8 mouse cellular contexts compared by ENCODE assay signal in genomic region chr14:76765094-76765504, GRCm38 (mm10).
A peak's percentile ranks its signal among the peaks of the same experiment; 100 is the strongest.
DNase-seq lines count a peak whose midpoint lies in the region; ATAC-seq and TF ChIP-seq lines count a peak whose summit lies in the region.

No protein-coding gene starts in this region.

- ATAC-seq in forebrain, embryonic 14.5 days: peak; percentile 27; the same call in 1 of the 2 replicates

- H3K27me3 ChIP-seq in ES-Bruce4 (ENCODE audit: control insufficient read depth, insufficient read depth, low read length, poor library complexity, severe bottlenecking): no peaks in the 10 kb centered on the region; the same call in 1 of the 2 replicates
- H3K27me3 ChIP-seq in forebrain, embryonic 14.5 days (replicated peaks; ENCODE audit: control insufficient read depth, insufficient read depth, low read length): no peaks in the 10 kb centered on the region
- H3K27me3 ChIP-seq in small intestine, adult 2 months (ENCODE audit: control insufficient read depth, insufficient read depth, low read length): no peaks in the 10 kb centered on the region

- no peak overlapping the region for H3K4me3 ChIP-seq in ES-Bruce4 (ENCODE audit: low read depth, low read length)
- H3K4me3 ChIP-seq in forebrain, embryonic 14.5 days (ENCODE audit: low read depth, low read length): no peak overlapping the region
- no peak overlapping the region for H3K4me3 ChIP-seq in small intestine, adult 2 months (ENCODE audit: low read depth, low read length)

- TF ChIP-seq CTCF in ES-Bruce4 (IDR thresholded peaks at IDR 0.05; ENCODE audit: low read depth, low read length): no peak
- no peak for TF ChIP-seq CTCF in small intestine, adult 2 months (IDR thresholded peaks at IDR 0.05; ENCODE audit: extremely low read depth, insufficient read length, insufficient replicate concordance, low read depth, low read length)

- 0 out of 2 replicates have a peak overlapping the region, but pooled peaks have one; percentile 2 for H3K9ac ChIP-seq in ES-Bruce4 (ENCODE audit: low read depth, poor library complexity, severe bottlenecking)
- no peak overlapping the region for H3K9ac ChIP-seq in forebrain, embryonic 14.5 days (ENCODE audit: low read length)

- no peaks in the 10 kb centered on the region for H3K9me3 ChIP-seq in ES-Bruce4 (replicated peaks; ENCODE audit: control insufficient read depth, insufficient read depth, low read length, poor library complexity, severe bottlenecking)
- no peaks in the 10 kb centered on the region for H3K9me3 ChIP-seq in forebrain, embryonic 14.5 days (replicated peaks; ENCODE audit: control insufficient read depth, low read length)

- H3K36me3 ChIP-seq in ES-Bruce4 (ENCODE audit: control insufficient read depth, insufficient read depth, low read length, poor library complexity, severe bottlenecking): no peaks in the 10 kb centered on the region
- no peaks in the 10 kb centered on the region for H3K36me3 ChIP-seq in forebrain, embryonic 14.5 days (ENCODE audit: control insufficient read depth, insufficient read depth, low read length)
- H3K36me3 ChIP-seq in small intestine, adult 2 months (ENCODE audit: control insufficient read depth, insufficient read depth, low read length): no peaks in the 10 kb centered on the region

- TF ChIP-seq POLR2A in ES-Bruce4 (IDR thresholded peaks at IDR 0.05; ENCODE audit: insufficient read depth, low read length): no peak
- TF ChIP-seq POLR2A in small intestine, adult 2 months (IDR thresholded peaks at IDR 0.05; ENCODE audit: low read depth, low read length): no peak

- no peak for TF ChIP-seq EP300 in ES-Bruce4 (IDR thresholded peaks at IDR 0.05; ENCODE audit: insufficient read depth, low read depth, low read length)

- peak; percentile 26 to 37 for DNase-seq in heart, adult 18-20 months
- no peak for DNase-seq in heart, adult 8-10 months (ENCODE audit: low spot score)
- DNase-seq in forebrain, embryonic 14.5 days (ENCODE audit: low spot score): peak; percentile 41
- DNase-seq in layer of hippocampus, adult 9-11 months: peak; percentile 74
- no peak for DNase-seq in spleen, adult 18-20 months
- DNase-seq in urinary bladder, postnatal 10 days (ENCODE audit: low spot score): no peak

- no peak overlapping the region for H3K27ac ChIP-seq in ES-Bruce4 (ENCODE audit: insufficient read depth, low read length)
- H3K27ac ChIP-seq in forebrain, embryonic 14.5 days (ENCODE audit: low read depth, low read length): peak overlapping the region; percentile 35; the same call in 1 of the 2 replicates
- H3K27ac ChIP-seq in small intestine, adult 2 months (ENCODE audit: insufficient read depth, low read depth, low read length): 0 out of 2 replicates have a peak overlapping the region, but pooled peaks have one; percentile 19

- no peak overlapping the region for H3K4me2 ChIP-seq in forebrain, embryonic 14.5 days (ENCODE audit: low read length)

- H3K4me1 ChIP-seq in ES-Bruce4 (ENCODE audit: control insufficient read depth, insufficient read depth, low read length): peaks cover 8% of the 10 kb centered on the region
- peaks cover 22% of the 10 kb centered on the region for H3K4me1 ChIP-seq in forebrain, embryonic 14.5 days (ENCODE audit: control insufficient read depth, insufficient read depth, low read length)
- H3K4me1 ChIP-seq in small intestine, adult 2 months (ENCODE audit: control insufficient read depth, insufficient read depth, insufficient read length, low read length): peaks cover 7% of the 10 kb centered on the region

- 68% methylated on average over 6 of the region's 6 CpGs for WGBS in forebrain, embryonic 14.5 days
- 77% methylated on average over 6 of the region's 6 CpGs for WGBS in small intestine, adult 2 months

Comparison
In these comparisons a context has a peak if more than half of its experiments do, and no peak if none do; other contexts are left out.
1. DNase-seq: peak in heart, adult 18-20 months (2 of 2), forebrain, embryonic 14.5 days (single experiment) and layer of hippocampus, adult 9-11 months (single experiment); none in heart, adult 8-10 months (single experiment), spleen, adult 18-20 months (0 of 2) and urinary bladder, postnatal 10 days (single experiment).